Mouse (Mus musculus) heart, postnatal 36 days (tissue): ENCODE results near the gene Hist1h3g. TPM values are rescaled to one million over a fixed set of nuclear protein-coding genes. Genes with fewer than 3 reads are reported as not detected.
"Not testable (repeated sequence)": the region's sequence is repeated elsewhere in the genome, so short reads cannot be mapped to it uniquely, and the experiment has no call there.

Source experiments
- DNase-seq, 2 experiments: peaks; one replicate each; pipeline ENCODE4 v3.0.0; 2021 to 2022
- intact Hi-C: fragments of 180-260 bp; cut with DNase I; formaldehyde crosslinking; loops from one replicate; pipeline ENCODE4 v1.15.1; 2025
- total RNA-seq, 2 experiments: library from RNA; stranded (reverse); gene quantifications; 2 replicates each; pipeline ENCODE4 v1.2.3; 2021

The Hist1h3g gene
- total RNA-seq, 2 experiments from 2014 or later, result 2.5 to 4.1 TPM

GRCm38 (mm10) chr13:23551146-23551834 is 16.1 kb downstream of the Hist1h3g start, which contains the start of gene Hist1h4f:
Hist1h4f (minus strand) TSS chr13:23551648.
- intact Hi-C loops, result loop anchor here (2.0 kb wide), 1 partner anchor 18 kb away; no protein-coding TSS in a partner anchor
- DNase-seq, result peak; percentile 75 to 76

GRCm38 (mm10) chr13:23551931-23552914 is 17.0 kb downstream of the Hist1h3g start:
- no peak for DNase-seq
- intact Hi-C loops, result loop anchor here (2.0 kb wide), 1 partner anchor 17 kb away; no protein-coding TSS in a partner anchor

GRCm38 (mm10) chr13:23552962-23553361 is 17.7 kb downstream of the Hist1h3g start, which contains the start of gene Hist1h1d:
Hist1h1d (plus strand) TSS chr13:23553262.
- intact Hi-C loops, result no loop called here
- DNase-seq, result no peak

GRCm38 (mm10) chr13:23554393-23554792 is 19.2 kb downstream of the Hist1h3g start:
- no peak for DNase-seq
- intact Hi-C loops, result no loop called here

- intact Hi-C loops, result no loop called here
- DNase-seq, result peak; percentile 67 to 69
Observed at GRCm38 (mm10) chr13:23554925-23555838, 20.0 kb downstream of the Hist1h3g start.

GRCm38 (mm10) chr13:23555839-23556416 is 20.7 kb downstream of the Hist1h3g start:
- peak; percentile 52 to 70 for DNase-seq
- intact Hi-C loops, result no loop called here

- no peak for DNase-seq
- intact Hi-C loops, result no loop called here
Observed at GRCm38 (mm10) chr13:23556906-23557305, 21.7 kb downstream of the Hist1h3g start.

- not testable (repeated sequence) for DNase-seq
Observed at GRCm38 (mm10) chr13:23560699-23561098, 25.5 kb downstream of the Hist1h3g start.

GRCm38 (mm10) chr13:23561531-23561882 is 26.3 kb downstream of the Hist1h3g start:
- DNase-seq, intact Hi-C loops: not testable (repeated sequence)

More at GRCm38 (mm10) chr13:23560699-23561098, 25.5 kb downstream of the Hist1h3g start:
- intact Hi-C loops, result not testable (repeated sequence)

GRCm38 (mm10) chr13:23561883-23562659 is 26.8 kb downstream of the Hist1h3g start, which contains the start of gene Hist1h3e:
Hist1h3e (minus strand) TSS chr13:23562369.
- intact Hi-C loops, result not testable (repeated sequence)
- DNase-seq, result peak; percentile 89 to 92

- DNase-seq, result peak in 1 of 2 experiments; percentile 38
- intact Hi-C loops, result no loop called here
Observed at GRCm38 (mm10) chr13:23562699-23563462, 27.7 kb downstream of the Hist1h3g start.

GRCm38 (mm10) chr13:23564482-23564881 is 29.3 kb downstream of the Hist1h3g start:
- intact Hi-C loops, result no loop called here

GRCm38 (mm10) chr13:23570261-23571021 is 35.2 kb downstream of the Hist1h3g start:
- intact Hi-C loops, DNase-seq: not testable (repeated sequence)

More at GRCm38 (mm10) chr13:23564482-23564881, 29.3 kb downstream of the Hist1h3g start:
- no peak for DNase-seq

GRCm38 (mm10) chr13:23571022-23571503 is 35.8 kb downstream of the Hist1h3g start, which contains the start of the genes Hist1h2ae and Hist1h2bg:
Hist1h2ae (minus strand) TSS chr13:23571220.
Hist1h2bg (plus strand) TSS chr13:23571396.
- intact Hi-C loops, result no loop called here
- peak; percentile 56 to 78 for DNase-seq

GRCm38 (mm10) chr13:23571504-23572217 is 36.4 kb downstream of the Hist1h3g start:
- intact Hi-C loops, DNase-seq: not testable (repeated sequence)
